Mouse (Mus musculus): Measurements from ENCODE around the gene Arhgap25.
A peak's percentile ranks its signal among the peaks of the same experiment; 100 is the strongest.
"Not testable (repeated sequence)": the region's sequence is repeated elsewhere in the genome, so short reads cannot be mapped to it uniquely, and the experiment has no call there.

The Arhgap25 gene

GRCm38 (mm10) chr6:87536270-87536669 is 3.2 kb upstream of the Arhgap25 start:
- no peak for DNase-seq (ENCODE audit: low read depth, low spot score)

GRCm38 (mm10) chr6:87535651-87536050 is 2.6 kb upstream of the Arhgap25 start:
- DNase-seq (ENCODE audit: low read depth, low spot score) = no peak

- no peak for DNase-seq (ENCODE audit: low read depth, low spot score)
Observed at GRCm38 (mm10) chr6:87534855-87535575, 2.0 kb upstream of the Arhgap25 start.

- DNase-seq (ENCODE audit: low read depth, low spot score) = no peak
Observed at GRCm38 (mm10) chr6:87531456-87532015, 1.5 kb downstream of the Arhgap25 start.

GRCm38 (mm10) chr6:87530386-87530785 is 2.7 kb downstream of the Arhgap25 start:
- no peak for DNase-seq (ENCODE audit: low read depth, low spot score)

GRCm38 (mm10) chr6:87527846-87528557 is 5.1 kb downstream of the Arhgap25 start:
- DNase-seq (ENCODE audit: low read depth, low spot score) = no peak

- DNase-seq (ENCODE audit: low read depth, low spot score) = no peak
Observed at GRCm38 (mm10) chr6:87527366-87527765, 5.7 kb downstream of the Arhgap25 start.

GRCm38 (mm10) chr6:87525126-87525525 is 7.9 kb downstream of the Arhgap25 start:
- no peak for DNase-seq (ENCODE audit: low read depth, low spot score)

- no peak for DNase-seq (ENCODE audit: low read depth, low spot score)
Observed at GRCm38 (mm10) chr6:87524281-87524680, 8.8 kb downstream of the Arhgap25 start.

- no peak for DNase-seq (ENCODE audit: low read depth, low spot score)
Observed at GRCm38 (mm10) chr6:87523736-87524135, 9.3 kb downstream of the Arhgap25 start.

GRCm38 (mm10) chr6:87523085-87523484 is 10.0 kb downstream of the Arhgap25 start:
- DNase-seq (ENCODE audit: low read depth, low spot score) = no peak

GRCm38 (mm10) chr6:87522236-87522635 is 10.8 kb downstream of the Arhgap25 start:
- peak; percentile 31 for DNase-seq (ENCODE audit: low read depth, low spot score)

- not testable (repeated sequence) for DNase-seq (ENCODE audit: low read depth, low spot score)
Observed at GRCm38 (mm10) chr6:87521705-87522104, 11.4 kb downstream of the Arhgap25 start.

GRCm38 (mm10) chr6:87520572-87520971 is 12.5 kb downstream of the Arhgap25 start:
- no peak for DNase-seq (ENCODE audit: low read depth, low spot score)

- no peak for DNase-seq (ENCODE audit: low read depth, low spot score)
Observed at GRCm38 (mm10) chr6:87519809-87520208, 13.2 kb downstream of the Arhgap25 start.

GRCm38 (mm10) chr6:87518622-87519021 is 14.4 kb downstream of the Arhgap25 start:
- no peak for DNase-seq (ENCODE audit: low read depth, low spot score)

GRCm38 (mm10) chr6:87517753-87518409 is 15.2 kb downstream of the Arhgap25 start:
- DNase-seq (ENCODE audit: low read depth, low spot score) = no peak

- no peak for DNase-seq (ENCODE audit: low read depth, low spot score)
Observed at GRCm38 (mm10) chr6:87514321-87514720, 18.7 kb downstream of the Arhgap25 start.

GRCm38 (mm10) chr6:87513046-87513767 is 19.9 kb downstream of the Arhgap25 start:
- peak; percentile 63 for DNase-seq (ENCODE audit: low read depth, low spot score)

GRCm38 (mm10) chr6:87510999-87511398 is 22.1 kb downstream of the Arhgap25 start:
- no peak for DNase-seq (ENCODE audit: low read depth, low spot score)

GRCm38 (mm10) chr6:87509806-87510205 is 23.3 kb downstream of the Arhgap25 start:
- no peak for DNase-seq (ENCODE audit: low read depth, low spot score)

- no peak for DNase-seq (ENCODE audit: low read depth, low spot score)
Observed at GRCm38 (mm10) chr6:87504875-87505274, 28.2 kb downstream of the Arhgap25 start.

All from mesoderm, embryonic 11.5 days (tissue).